Mouse (Mus musculus) stomach, postnatal 0 days (tissue): ENCODE measurements at regions not wholly inside any gene's neighbourhood (a gene's known extent, or its start where the extent isn't known, plus 50 kb on each side); places are given as distances from the start of the nearest gene placed in this dataset.

ENCODE experiments used
- CTCF ChIP-seq: IDR thresholded peaks from 2 replicates; pipeline ENCODE4 v1.5.1; 2016; ENCODE audit warnings: antibody characterized with exemption, low read depth, mild to moderate bottlenecking, moderate library complexity
- EP300 ChIP-seq: optimal IDR thresholded peaks from 2 replicates; pipeline ENCODE3; 2016; ENCODE audit warnings: antibody characterized with exemption

DNA sequence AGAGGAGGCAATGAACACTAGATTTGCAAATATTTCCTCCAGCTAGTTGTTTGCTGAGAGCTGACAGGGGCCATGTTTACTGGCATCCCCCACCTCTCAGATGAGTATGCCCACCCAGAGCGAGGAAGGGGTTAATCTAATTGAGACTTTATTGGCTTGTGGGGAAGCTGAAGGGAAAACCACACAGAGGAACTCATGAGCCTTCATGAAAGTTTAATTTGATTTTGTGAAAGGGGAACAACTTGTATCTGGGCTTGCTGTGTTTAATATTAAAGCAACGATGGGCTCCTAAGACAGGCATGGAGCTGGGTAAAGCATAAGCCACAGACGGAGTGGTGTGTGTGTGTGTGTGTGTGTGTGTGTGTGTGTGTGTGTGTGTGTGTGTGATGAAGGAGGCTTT is 2146.2 kb upstream of the Lrrc6 start:
- TF ChIP-seq CTCF, result no peak
- TF ChIP-seq EP300, result no peak
